Mouse (Mus musculus) hindbrain, embryonic 16.5 days (tissue): ENCODE results near the gene Nav3. TPM values are rescaled to one million over a fixed set of nuclear protein-coding genes. Genes with fewer than 3 reads are reported as not detected.
A peak's percentile ranks its signal among the peaks of the same experiment; 100 is the strongest.

Experiments used
- ATAC-seq: fragments of 200-750 bp; cut with Nextera tagmentation; 2 replicates; pipeline ENCODE4 v1.8.0; 2017; ENCODE audit warnings: moderate TSS enrichment, moderate library complexity
- H3K27ac ChIP-seq: fragments of 300-500 bp; sonication (generic); 2 replicates; pipeline ENCODE4 v1.5.1; 2014; ENCODE audit warnings: low read depth, mild to moderate bottlenecking, control low read depth, low read length, moderate library complexity
- H3K27me3 ChIP-seq: fragments of 300-500 bp; sonication (generic); replicated peaks from 2 replicates; pipeline ENCODE4 v1.6.1; 2014; ENCODE audit warnings: low read length; ENCODE audit not compliant: control insufficient read depth, insufficient read depth
- H3K36me3 ChIP-seq: fragments of 300-500 bp; sonication (generic); 2 replicates; pipeline ENCODE4 v1.6.1; 2014; ENCODE audit warnings: mild to moderate bottlenecking, low read length, moderate library complexity, mixed read lengths; ENCODE audit not compliant: control insufficient read depth, insufficient read depth
- H3K4me1 ChIP-seq: fragments of 300-500 bp; sonication (generic); 2 replicates; pipeline ENCODE4 v1.6.1; 2014; ENCODE audit warnings: low read depth, low read length; ENCODE audit not compliant: control insufficient read depth, insufficient read depth
- H3K4me2 ChIP-seq: fragments of 300-500 bp; sonication (generic); 2 replicates; pipeline ENCODE4 v1.6.1; 2014; ENCODE audit warnings: mild to moderate bottlenecking, low read length, control low read depth, moderate library complexity
- H3K4me3 ChIP-seq: fragments of 300-500 bp; sonication (generic); 2 replicates; pipeline ENCODE4 v1.5.1; 2014; ENCODE audit warnings: mild to moderate bottlenecking, low read length, control low read depth, moderate library complexity
- H3K9ac ChIP-seq: fragments of 300-500 bp; sonication (generic); 2 replicates; pipeline ENCODE4 v1.6.1; 2014; ENCODE audit warnings: low read depth, mild to moderate bottlenecking, control low read depth, low read length, moderate library complexity
- H3K9me3 ChIP-seq: fragments of 300-500 bp; sonication (generic); 2 replicates; pipeline ENCODE4 v1.6.1; 2014; ENCODE audit warnings: mild to moderate bottlenecking, low read length, moderate library complexity; ENCODE audit not compliant: control insufficient read depth
- WGBS: fragments of 180-500 bp; shearing (Covaris S2); extraction: QIAGEN DNeasy Blood & Tissue Kit; methylation state at CpG from one replicate; pipeline ENCODE4 v1.1.7; 2014; 5-methylcytosine and 5-hydroxymethylcytosine counted together
- polyA plus RNA-seq: library from polyadenylated mRNA; unstranded; fragments of >200 nt; fragmentation: Nextera tagmentation; extraction: Ambion mirVana; gene quantifications from 2 replicates; pipeline ENCODE4 v1.2.1, GENCODE M21; 2015

The Nav3 gene
- polyA plus RNA-seq, 1 experiment from 2014 or later = 16.6 TPM

DNA sequence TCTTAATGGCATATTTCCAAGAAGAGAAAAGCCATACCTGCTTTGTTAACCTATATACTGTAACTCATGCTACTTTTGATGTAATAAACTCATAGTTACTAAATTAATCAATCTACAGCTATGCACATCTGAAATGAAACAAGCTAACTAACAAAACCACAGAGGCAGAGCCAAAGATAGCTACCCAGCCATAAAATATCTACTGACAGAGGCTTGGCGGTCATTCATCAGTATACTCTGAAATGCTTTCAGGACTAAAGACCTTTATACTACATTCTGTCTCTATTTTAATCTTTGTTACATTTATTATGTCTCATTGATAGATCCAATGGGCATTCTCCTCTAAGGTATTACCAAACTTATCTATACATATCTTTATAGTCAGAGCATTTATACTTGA lies 185.4 kb downstream of the Nav3 start:
- Histone ChIP-seq H3K27ac (no peak overlapping the region), H3K4me2 (no peak overlapping the region), H3K9me3 (no peaks in the 10 kb centered on the region), H3K4me3 (no peak overlapping the region), H3K36me3 (no peaks in the 10 kb centered on the region), H3K4me1 (no peaks in the 10 kb centered on the region), H3K27me3 (no peaks in the 10 kb centered on the region), H3K9ac (no peak overlapping the region)
- ATAC-seq = no peak
- WGBS = 81% methylated on average over 1 of the region's 1 CpGs

DNA sequence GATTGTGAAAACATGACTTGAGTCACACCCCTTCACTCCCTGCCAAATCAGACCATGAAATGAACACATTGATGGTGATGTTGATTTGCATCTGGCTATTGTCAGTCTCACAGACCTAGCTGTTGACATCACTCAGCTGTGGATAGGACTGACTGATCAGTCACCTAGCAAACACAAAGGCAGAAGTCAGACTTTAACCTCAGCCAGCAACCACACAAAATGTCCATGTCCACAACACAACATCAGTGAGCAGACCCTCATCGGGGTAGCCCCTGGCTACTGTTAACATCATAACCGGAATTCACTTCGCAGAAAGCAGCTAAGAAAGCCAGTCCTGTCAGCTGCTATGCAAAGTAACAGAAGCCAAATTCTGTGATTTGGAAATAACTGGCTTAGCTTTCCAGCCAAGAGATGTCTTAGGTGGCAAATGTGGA lies 213.9 kb downstream of the Nav3 start:
- H3K27me3 ChIP-seq = no peaks in the 10 kb centered on the region
- H3K9me3 ChIP-seq = no peaks in the 10 kb centered on the region
- ATAC-seq = peak; percentile 50
- no peak overlapping the region; the same call in 1 of the 2 replicates for H3K4me2 ChIP-seq
- peaks cover 6% of the 10 kb centered on the region for H3K4me1 ChIP-seq
- no peak overlapping the region for H3K9ac ChIP-seq
- H3K36me3 ChIP-seq = no peaks in the 10 kb centered on the region
- no peak overlapping the region for H3K27ac ChIP-seq
- WGBS = 21% methylated on average over 3 of the region's 3 CpGs
- H3K4me3 ChIP-seq = no peak overlapping the region

DNA sequence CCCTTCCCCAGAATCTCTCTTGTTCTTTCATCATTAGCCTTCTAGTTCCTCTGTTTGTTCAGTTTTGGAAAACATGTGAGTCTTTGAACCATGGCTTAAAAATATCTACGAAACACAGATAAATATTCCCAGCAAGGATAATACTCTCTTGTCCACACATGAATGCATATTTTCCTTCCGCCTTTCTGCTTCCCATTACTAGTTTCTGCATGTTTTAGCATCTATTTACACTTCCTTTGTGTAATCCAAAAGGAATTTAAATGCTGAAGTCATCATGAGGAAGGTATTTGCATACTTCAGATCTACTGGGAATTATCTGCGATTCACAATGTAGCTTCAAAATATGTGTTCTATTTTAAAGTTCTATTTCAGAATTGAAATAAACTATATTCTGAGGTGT lies 215.3 kb downstream of the Nav3 start:
- H3K9ac ChIP-seq = no peak overlapping the region
- no peak overlapping the region for H3K4me3 ChIP-seq
- H3K27me3 ChIP-seq = no peaks in the 10 kb centered on the region
- H3K4me1 ChIP-seq = peaks cover 6% of the 10 kb centered on the region
- no peaks in the 10 kb centered on the region for H3K9me3 ChIP-seq
- no peak for ATAC-seq
- no peak overlapping the region for H3K27ac ChIP-seq
- WGBS = 48% methylated on average over 3 of the region's 3 CpGs
- no peaks in the 10 kb centered on the region for H3K36me3 ChIP-seq
- H3K4me2 ChIP-seq = no peak overlapping the region

DNA sequence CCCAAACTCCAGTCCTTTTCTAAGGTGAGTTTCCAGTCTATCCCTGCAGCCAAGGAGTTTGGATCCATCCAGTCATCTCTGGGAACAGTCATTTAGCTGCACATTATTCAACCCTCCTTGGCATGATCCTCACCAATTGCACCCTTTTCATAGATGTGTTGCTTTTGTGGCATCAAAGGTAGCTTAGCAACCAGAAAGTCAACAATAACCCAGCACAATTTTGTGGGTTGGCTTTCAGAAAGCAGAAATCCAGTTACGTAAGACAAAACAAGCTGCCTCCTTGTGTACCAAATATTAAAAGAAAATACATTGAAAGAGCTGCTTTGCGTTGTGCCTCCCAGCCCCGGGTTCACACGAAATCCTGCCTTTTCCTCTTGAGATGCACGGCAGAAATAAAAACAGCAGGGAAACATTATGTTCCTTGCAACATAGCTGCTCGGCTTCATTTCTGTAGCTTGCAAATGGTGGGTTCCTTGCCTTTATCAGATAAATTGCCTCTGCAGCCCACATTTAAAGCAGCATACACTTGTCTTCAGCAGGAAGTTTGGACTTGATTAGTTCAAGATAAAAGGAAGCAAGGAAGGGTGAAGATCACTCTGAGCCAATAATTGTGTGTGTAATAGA lies 222.6 kb downstream of the Nav3 start:
- Histone ChIP-seq H3K27me3 (no peaks in the 10 kb centered on the region), H3K27ac (peak overlapping the region; percentile 73), H3K4me2 (peak overlapping the region; percentile 2), H3K9me3 (no peaks in the 10 kb centered on the region), H3K4me1 (peaks cover 5% of the 10 kb centered on the region), H3K36me3 (no peaks in the 10 kb centered on the region), H3K9ac (no peak overlapping the region), H3K4me3 (no peak overlapping the region)
- 36% methylated on average over 6 of the region's 6 CpGs for WGBS
- ATAC-seq = 0 out of 2 replicates have a peak, but pooled peaks have one; percentile 14

DNA sequence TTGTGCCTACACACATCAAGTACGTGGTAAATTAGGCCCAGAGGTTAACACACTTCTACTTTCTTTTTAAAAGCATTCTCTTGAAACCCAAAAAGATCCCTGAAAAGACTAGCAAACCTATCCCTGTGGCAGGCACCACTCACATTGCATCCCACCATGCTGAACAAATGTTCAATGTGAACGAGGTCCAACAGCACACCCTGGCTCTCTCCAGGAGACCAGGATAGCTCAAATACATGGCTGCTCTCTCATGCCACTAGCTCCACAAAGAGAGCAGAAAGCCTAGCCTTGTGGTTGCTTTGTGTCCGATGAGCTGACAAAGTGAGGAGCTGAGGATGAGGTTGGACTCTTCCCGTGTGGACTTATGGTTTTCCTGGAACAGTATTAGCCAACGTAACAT lies 249.6 kb downstream of the Nav3 start:
- Histone ChIP-seq H3K4me1 (no peaks in the 10 kb centered on the region), H3K27ac (no peak overlapping the region), H3K9me3 (no peaks in the 10 kb centered on the region), H3K4me3 (no peak overlapping the region), H3K36me3 (no peaks in the 10 kb centered on the region), H3K27me3 (no peaks in the 10 kb centered on the region), H3K4me2 (no peak overlapping the region), H3K9ac (no peak overlapping the region)
- 87% methylated on average over 5 of the region's 5 CpGs for WGBS
- no peak for ATAC-seq

DNA sequence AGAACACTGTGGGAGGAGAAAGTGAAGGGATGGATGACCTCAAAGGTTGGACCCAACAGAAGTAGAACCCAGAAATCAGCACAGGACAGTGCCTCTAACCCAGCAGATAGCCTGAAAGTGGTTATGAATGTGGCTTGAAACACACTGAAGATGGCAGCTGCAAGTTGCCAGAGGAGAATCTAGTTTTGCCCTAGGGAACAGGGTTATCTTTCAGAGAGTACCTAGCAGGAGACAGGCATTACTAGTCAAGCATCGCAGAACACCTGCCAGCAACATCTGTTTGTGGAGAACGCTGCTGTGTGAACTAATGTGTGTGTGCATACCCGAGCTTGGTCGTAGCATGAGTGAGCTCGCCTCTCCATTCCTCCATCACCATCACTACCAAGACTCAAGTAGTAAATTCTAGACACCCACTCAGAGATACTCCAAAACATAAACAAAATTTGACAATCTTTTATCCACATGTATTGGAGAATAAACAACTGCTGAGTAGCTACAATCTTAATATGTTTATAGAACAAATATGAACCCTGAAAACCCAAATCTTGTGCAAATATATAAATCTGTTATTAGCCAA lies 251.8 kb downstream of the Nav3 start:
- H3K4me1 ChIP-seq = no peaks in the 10 kb centered on the region
- ATAC-seq = no peak
- no peaks in the 10 kb centered on the region for H3K36me3 ChIP-seq
- H3K4me3 ChIP-seq = no peak overlapping the region
- no peaks in the 10 kb centered on the region for H3K9me3 ChIP-seq
- no peak overlapping the region for H3K27ac ChIP-seq
- WGBS = 81% methylated on average over 5 of the region's 5 CpGs
- H3K9ac ChIP-seq = no peak overlapping the region
- no peaks in the 10 kb centered on the region for H3K27me3 ChIP-seq
- H3K4me2 ChIP-seq = no peak overlapping the region

DNA sequence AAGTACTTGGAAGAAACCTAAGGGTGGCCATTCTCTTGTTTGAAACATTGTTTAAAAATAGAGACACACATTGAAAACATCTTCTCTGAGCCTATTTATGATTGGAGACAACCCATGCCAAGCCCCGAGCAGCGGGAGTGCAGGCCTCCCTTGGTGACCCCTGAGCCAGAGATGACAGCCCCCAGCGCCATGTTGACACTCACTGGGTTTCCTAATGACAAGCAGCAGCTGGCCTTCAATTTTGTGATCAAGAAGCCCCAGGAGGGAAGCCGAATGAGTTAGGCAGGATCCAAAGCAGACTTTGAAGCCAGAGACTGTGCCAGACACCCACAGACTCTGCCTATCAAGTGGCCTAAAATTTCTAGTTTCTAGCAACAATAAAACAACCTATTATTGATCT lies 263.1 kb downstream of the Nav3 start:
- no peak overlapping the region for H3K9ac ChIP-seq
- H3K4me2 ChIP-seq = no peak overlapping the region
- 15% methylated on average over 4 of the region's 4 CpGs for WGBS
- no peaks in the 10 kb centered on the region for H3K36me3 ChIP-seq
- no peaks in the 10 kb centered on the region for H3K27me3 ChIP-seq
- H3K4me3 ChIP-seq = no peak overlapping the region
- 0 out of 2 replicates have a peak overlapping the region, but pooled peaks have one; percentile 6 for H3K27ac ChIP-seq
- peak; percentile 48 for ATAC-seq
- H3K9me3 ChIP-seq = no peaks in the 10 kb centered on the region
- H3K4me1 ChIP-seq = peaks cover 12% of the 10 kb centered on the region

DNA sequence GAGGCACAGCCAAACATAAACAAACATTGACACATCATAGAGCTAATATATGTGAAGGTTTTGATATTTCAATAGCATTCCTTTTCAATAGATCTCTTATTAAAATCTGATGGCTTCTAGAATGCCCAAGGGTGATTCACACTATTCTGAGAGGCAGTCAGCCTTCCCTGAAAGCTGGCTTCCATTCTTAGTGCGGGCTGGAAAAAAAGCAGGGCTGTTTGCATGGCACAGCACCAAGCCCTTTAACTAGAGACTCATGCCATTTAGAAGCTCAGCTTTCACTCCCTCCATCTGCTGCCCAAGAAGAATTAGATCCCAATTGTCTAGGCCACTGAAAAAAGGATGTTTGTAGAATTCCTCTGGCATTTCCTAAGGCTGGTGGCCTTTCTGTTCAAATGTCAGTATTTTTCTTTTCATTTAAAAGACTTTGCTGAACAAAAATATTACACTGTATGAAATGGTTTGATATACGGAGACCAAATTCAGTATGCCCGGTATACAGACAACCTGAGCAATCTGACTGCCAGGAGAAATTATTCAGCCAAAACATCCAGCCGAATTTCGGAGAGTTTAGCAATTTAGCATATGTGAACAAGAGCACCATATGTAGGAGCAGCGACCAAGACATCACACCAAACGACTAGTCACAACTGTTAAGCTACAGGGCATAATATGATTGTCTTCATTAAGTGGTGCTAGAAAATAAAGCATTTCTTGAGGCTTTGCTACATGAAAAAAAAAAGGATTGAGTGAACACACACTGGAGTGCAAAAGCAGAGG lies 263.8 kb downstream of the Nav3 start:
- WGBS = 44% methylated on average over 7 of the region's 7 CpGs
- Histone ChIP-seq H3K9me3 (no peaks in the 10 kb centered on the region), H3K27me3 (no peaks in the 10 kb centered on the region), H3K27ac (0 out of 2 replicates have a peak overlapping the region, but pooled peaks have one; percentile 6), H3K4me2 (no peak overlapping the region), H3K4me1 (peaks cover 12% of the 10 kb centered on the region), H3K36me3 (no peaks in the 10 kb centered on the region), H3K9ac (no peak overlapping the region), H3K4me3 (no peak overlapping the region)
- peak; percentile 89 for ATAC-seq

DNA sequence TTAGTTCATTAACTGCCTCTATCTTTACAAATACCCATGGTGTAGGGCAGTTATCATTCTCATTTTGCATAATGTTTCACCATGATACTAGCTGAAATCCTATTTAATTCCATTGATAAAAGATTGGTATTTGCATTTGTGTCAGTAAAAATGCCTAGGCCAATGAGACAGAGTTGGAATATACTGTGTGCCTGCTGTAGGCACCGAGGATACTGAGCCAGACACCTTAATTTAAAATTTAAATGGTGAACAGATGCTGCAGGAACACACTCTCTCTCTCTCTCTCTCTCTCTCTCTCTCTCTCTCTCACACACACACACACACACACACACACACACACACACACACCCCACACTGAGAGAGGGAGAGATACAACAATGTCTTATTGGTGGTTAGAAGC lies 269.8 kb downstream of the Nav3 start:
- H3K36me3 ChIP-seq = no peaks in the 10 kb centered on the region

More for the DNA sequence above, 269.8 kb downstream of the Nav3 start:
- no peak overlapping the region for H3K4me3 ChIP-seq
- peaks cover 4% of the 10 kb centered on the region for H3K4me1 ChIP-seq
- 43% methylated on average over 1 of the region's 1 CpGs for WGBS
- H3K4me2 ChIP-seq = no peak overlapping the region
- H3K27me3 ChIP-seq = no peaks in the 10 kb centered on the region
- no peak for ATAC-seq
- no peaks in the 10 kb centered on the region for H3K9me3 ChIP-seq
- H3K9ac ChIP-seq = no peak overlapping the region
- H3K27ac ChIP-seq = no peak overlapping the region
